ENCODE assay signal across 8 mouse cellular contexts in genomic region chr3:82357797-82358524, GRCm38 (mm10). TPM values are rescaled to one million over a fixed set of nuclear protein-coding genes. Genes with fewer than 3 reads are reported as not detected.
DNase-seq lines count a peak whose midpoint lies in the region; ATAC-seq lines count a peak whose summit lies in the region.

Map9 (plus strand) TSS chr3:82358044.

- H3K9ac ChIP-seq in embryonic facial prominence, embryonic 11.5 days (replicated peaks; ENCODE audit: low read length) = peak within 1 kb of the TSS; percentile 62
- H3K9ac ChIP-seq in midbrain, embryonic 12.5 days (replicated peaks) = peak within 1 kb of the TSS; percentile 67

- H3K27me3 ChIP-seq in embryonic facial prominence, embryonic 11.5 days (ENCODE audit: control insufficient read depth, insufficient read depth, low read length) = no peaks in the 10 kb centered on the region
- no peaks in the 10 kb centered on the region for H3K27me3 ChIP-seq in limb, embryonic 10.5 days (ENCODE audit: low read depth, poor library complexity, severe bottlenecking)
- no peaks in the 10 kb centered on the region for H3K27me3 ChIP-seq in midbrain, embryonic 12.5 days

- peak; percentile 92 for DNase-seq in adrenal gland, postnatal 25 days
- peak; percentile 99 for DNase-seq in embryonic facial prominence, embryonic 11.5 days (ENCODE audit: low spot score)
- peak; percentile 93 to 99 for DNase-seq in heart, adult 18-20 months
- DNase-seq in kidney, adult 18-20 months = peak; percentile 94
- peak; percentile 96 for DNase-seq in limb, embryonic 10.5 days (ENCODE audit: low spot score)
- DNase-seq in skeletal muscle tissue, adult 2 months (ENCODE audit: low read depth, low spot score) = peak; percentile 99

- H3K4me3 ChIP-seq in embryonic facial prominence, embryonic 11.5 days (ENCODE audit: low read depth, low read length) = peak within 1 kb of the TSS; percentile 75
- peak within 1 kb of the TSS; percentile 95 for H3K4me3 ChIP-seq in limb, embryonic 10.5 days
- peak within 1 kb of the TSS; percentile 86 for H3K4me3 ChIP-seq in midbrain, embryonic 12.5 days

- no peak within 1 kb of the TSS for H3K27ac ChIP-seq in embryonic facial prominence, embryonic 11.5 days (replicated peaks; ENCODE audit: low read depth, low read length)
- H3K27ac ChIP-seq in limb, embryonic 10.5 days = peak within 1 kb of the TSS; percentile 82
- peak within 1 kb of the TSS; percentile 78 for H3K27ac ChIP-seq in midbrain, embryonic 12.5 days (replicated peaks)

- H3K4me1 ChIP-seq in embryonic facial prominence, embryonic 11.5 days (ENCODE audit: control insufficient read depth, insufficient read depth, low read length) = no peaks in the 10 kb centered on the region
- peaks cover 9% of the 10 kb centered on the region for H3K4me1 ChIP-seq in limb, embryonic 10.5 days
- H3K4me1 ChIP-seq in midbrain, embryonic 12.5 days = 0 out of 2 replicates have a peak, but pooled peaks cover 4% of the 10 kb centered on the region

- WGBS in embryonic facial prominence, embryonic 11.5 days = 0% methylated on average over 54 of the region's 54 CpGs
- WGBS in limb, embryonic 10.5 days = under 1% methylated on average over 54 of the region's 54 CpGs
- WGBS in midbrain, embryonic 12.5 days = under 1% methylated on average over 50 of the region's 54 CpGs

- no peaks in the 10 kb centered on the region for H3K36me3 ChIP-seq in embryonic facial prominence, embryonic 11.5 days (replicated peaks; ENCODE audit: control insufficient read depth, insufficient read depth, low read depth, low read length)
- 0 out of 2 replicates have a peak, but pooled peaks cover 3% of the 10 kb centered on the region for H3K36me3 ChIP-seq in limb, embryonic 10.5 days
- H3K36me3 ChIP-seq in midbrain, embryonic 12.5 days = peaks cover 5% of the 10 kb centered on the region; the same call in 1 of the 2 replicates

- peak within 1 kb of the TSS; percentile 58 for H3K4me2 ChIP-seq in embryonic facial prominence, embryonic 11.5 days (ENCODE audit: low read depth, low read length)
- peak within 1 kb of the TSS; percentile 68 for H3K4me2 ChIP-seq in midbrain, embryonic 12.5 days (replicated peaks)

- H3K9me3 ChIP-seq in embryonic facial prominence, embryonic 11.5 days (replicated peaks; ENCODE audit: control insufficient read depth, low read length) = no peaks in the 10 kb centered on the region
- no peaks in the 10 kb centered on the region for H3K9me3 ChIP-seq in limb, embryonic 10.5 days (replicated peaks)
- H3K9me3 ChIP-seq in midbrain, embryonic 12.5 days = no peaks in the 10 kb centered on the region

- peak; percentile 100 for ATAC-seq in embryonic facial prominence, embryonic 11.5 days (replicated peaks; ENCODE audit: insufficient number of reproducible peaks, low FRiP score, low TSS enrichment, low read depth)
- peak; percentile 100 for ATAC-seq in midbrain, embryonic 12.5 days (ENCODE audit: low FRiP score, low read depth)
- ATAC-seq in erythroid progenitor cell, adult 5-6 weeks (replicated peaks; ENCODE audit: low FRiP score, poor library complexity, severe bottlenecking) = no peak

RNA-seq across cellular contexts. Expression of gene Map9, which starts in this region (rescaled TPM):
- 4.9 and 6.7 TPM in 2 replicates for total RNA-seq in adrenal gland, postnatal 25 days (2021)
- 10.0 and 13.6 TPM in 2 replicates for polyA plus RNA-seq in embryonic facial prominence, embryonic 11.5 days (2014; fragmentation: Nextera tagmentation; extraction: Ambion mirVana)
- 1 to 10 TPM; 1.2 to 1.5 TPM for total RNA-seq in heart, adult 18-20 months (2021)
- polyA plus RNA-seq in limb, embryonic 10.5 days (2016; fragmentation: Nextera tagmentation; extraction: Ambion mirVana) = 5.7 and 6.5 TPM in 2 replicates
- polyA plus RNA-seq in midbrain, embryonic 12.5 days (2016; fragmentation: Nextera tagmentation; extraction: Ambion mirVana) = 17.4 and 20.3 TPM in 2 replicates
- not detected in 2 replicates for total RNA-seq in erythroid progenitor cell, adult 5-6 weeks (2015; ENCODE audit: low replicate concordance)
- total RNA-seq in erythroid progenitor cell, adult 5-6 weeks (2017; ENCODE audit: low replicate concordance) = not detected in 2 replicates
